Mouse (Mus musculus) lung, embryonic 16.5 days (tissue): ENCODE measurements around the gene Jam3. TPM values are rescaled to one million over a fixed set of nuclear protein-coding genes. Genes with fewer than 3 reads are reported as not detected.

ENCODE experiments used
- ATAC-seq: fragments of 200-750 bp; cut with Nextera tagmentation; 2 replicates; pipeline ENCODE4 v1.8.0; 2017; ENCODE audit warnings: low read depth, mild to moderate bottlenecking, moderate library complexity
- H3K27ac ChIP-seq: fragments of 300-500 bp; sonication (generic); 2 replicates; pipeline ENCODE4 v1.5.1; 2014; ENCODE audit warnings: mild to moderate bottlenecking, control low read depth, low read length
- H3K27me3 ChIP-seq: fragments of 300-500 bp; sonication (generic); 2 replicates; pipeline ENCODE4 v1.6.1; 2014; ENCODE audit warnings: low read depth, low read length, mixed read lengths; ENCODE audit not compliant: control insufficient read depth, insufficient read depth
- H3K36me3 ChIP-seq: fragments of 300-500 bp; sonication (generic); 2 replicates; pipeline ENCODE4 v1.6.1; 2014; ENCODE audit warnings: low read length; ENCODE audit not compliant: control insufficient read depth, insufficient read depth
- H3K4me1 ChIP-seq: fragments of 300-500 bp; sonication (generic); replicated peaks from 2 replicates; pipeline ENCODE4 v1.6.1; 2014; ENCODE audit warnings: low read length, mixed read lengths; ENCODE audit not compliant: control insufficient read depth, insufficient read depth
- H3K4me2 ChIP-seq: fragments of 300-500 bp; sonication (generic); 2 replicates; pipeline ENCODE4 v1.6.1; 2014; ENCODE audit warnings: low read depth, low read length, control low read depth
- H3K4me3 ChIP-seq: fragments of 300-500 bp; sonication (generic); 2 replicates; pipeline ENCODE4 v1.5.1; 2014; ENCODE audit warnings: mild to moderate bottlenecking, low read length, control low read depth
- H3K9ac ChIP-seq: fragments of 300-500 bp; sonication (generic); 2 replicates; pipeline ENCODE4 v1.6.1; 2014; ENCODE audit warnings: low read length, control low read depth
- H3K9me3 ChIP-seq: fragments of 300-500 bp; sonication (generic); 2 replicates; pipeline ENCODE4 v1.6.1; 2016; ENCODE audit warnings: low read length; ENCODE audit not compliant: control insufficient read depth
- WGBS: fragments of 180-500 bp; shearing (Covaris S2); extraction: QIAGEN DNeasy Blood & Tissue Kit; methylation state at CpG from one replicate; pipeline ENCODE4 v1.1.7; 2014; 5-methylcytosine and 5-hydroxymethylcytosine counted together
- polyA plus RNA-seq: library from polyadenylated mRNA; unstranded; fragments of >200 nt; fragmentation: Nextera tagmentation; extraction: Ambion mirVana; gene quantifications from 2 replicates; pipeline ENCODE4 v1.2.1, GENCODE M21; 2015

The Jam3 gene
- polyA plus RNA-seq, 1 experiment from 2014 or later: 59.0 TPM

- Histone ChIP-seq H3K4me3 (no peak overlapping the region), H3K36me3 (no peaks in the 10 kb centered on the region), H3K9ac (no peak overlapping the region), H3K9me3 (no peaks in the 10 kb centered on the region), H3K4me1 (peaks cover 21% of the 10 kb centered on the region), H3K4me2 (no peak overlapping the region), H3K27me3 (no peaks in the 10 kb centered on the region), H3K27ac (no peak overlapping the region)
- ATAC-seq: no peak
- WGBS: 72% methylated on average over 8 of the region's 8 CpGs
Measured at GRCm38 (mm10) chr9:27190461-27190860, 35.2 kb upstream of the Jam3 start.

- Histone ChIP-seq H3K9ac (no peak overlapping the region), H3K4me1 (peaks cover 21% of the 10 kb centered on the region), H3K36me3 (no peaks in the 10 kb centered on the region), H3K27me3 (no peaks in the 10 kb centered on the region), H3K9me3 (no peaks in the 10 kb centered on the region), H3K4me3 (no peak overlapping the region), H3K4me2 (no peak overlapping the region), H3K27ac (no peak overlapping the region)
- no peak for ATAC-seq
- 36% methylated on average over 2 of the region's 2 CpGs for WGBS
Measured at GRCm38 (mm10) chr9:27189306-27189705, 34.1 kb upstream of the Jam3 start.

DNA sequence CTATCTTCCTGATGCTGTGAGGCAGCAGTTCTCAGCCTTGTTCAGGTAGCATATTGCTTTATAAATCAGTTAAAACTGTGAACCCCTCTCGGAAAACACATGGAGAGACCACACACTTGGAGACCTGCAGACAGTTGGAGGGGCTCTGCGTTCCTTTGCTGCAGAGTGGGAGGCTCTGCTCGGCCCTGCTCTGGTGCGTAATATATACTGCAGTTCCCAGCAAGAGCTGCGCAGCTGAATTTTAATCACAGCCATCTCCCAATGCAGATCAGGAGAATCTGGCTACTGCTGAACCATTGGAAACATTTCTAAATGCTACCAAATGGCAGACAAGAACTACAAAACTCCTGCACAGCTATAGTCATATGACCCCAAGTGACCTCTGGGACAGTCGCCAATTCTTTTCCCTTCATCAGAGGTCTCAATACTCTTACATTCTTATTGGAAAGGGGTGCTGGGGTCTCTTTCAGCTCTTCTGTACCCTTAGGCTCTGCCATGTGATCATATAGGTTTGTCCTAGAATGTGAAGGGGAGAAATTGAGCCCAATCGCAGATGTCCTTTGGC, 33.5 kb upstream of the Jam3 start:
- no peak overlapping the region for H3K9ac ChIP-seq
- no peaks in the 10 kb centered on the region for H3K27me3 ChIP-seq
- H3K27ac ChIP-seq: no peak overlapping the region
- no peak overlapping the region for H3K4me2 ChIP-seq
- WGBS: 84% methylated on average over 7 of the region's 7 CpGs
- no peak overlapping the region for H3K4me3 ChIP-seq
- no peak for ATAC-seq
- H3K36me3 ChIP-seq: no peaks in the 10 kb centered on the region
- peaks cover 21% of the 10 kb centered on the region for H3K4me1 ChIP-seq
- H3K9me3 ChIP-seq: no peaks in the 10 kb centered on the region

DNA sequence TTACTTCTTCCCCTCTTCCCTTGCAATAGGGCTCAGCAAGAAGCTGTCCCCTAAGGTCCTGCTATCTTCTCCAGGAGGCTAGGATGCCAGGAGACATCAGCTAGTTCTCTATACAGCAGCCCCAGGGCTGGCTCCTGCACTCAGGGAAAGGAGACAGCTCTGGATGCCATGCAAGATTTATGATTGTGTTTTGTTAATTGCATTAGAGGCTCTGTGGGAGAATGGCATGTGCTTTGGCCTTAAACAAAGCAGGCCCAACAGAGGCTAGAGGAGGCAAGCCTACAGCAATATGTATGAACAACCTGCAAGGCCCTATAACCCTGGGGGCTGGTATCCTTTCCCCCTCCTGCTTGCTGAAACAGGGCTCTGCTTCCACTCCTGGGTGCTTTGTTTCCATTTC, 30.6 kb upstream of the Jam3 start:
- no peak overlapping the region for H3K4me2 ChIP-seq
- H3K36me3 ChIP-seq: no peaks in the 10 kb centered on the region
- no peaks in the 10 kb centered on the region for H3K9me3 ChIP-seq
- H3K4me3 ChIP-seq: no peak overlapping the region
- no peak overlapping the region for H3K27ac ChIP-seq
- H3K27me3 ChIP-seq: no peaks in the 10 kb centered on the region
- H3K9ac ChIP-seq: no peak overlapping the region
- no peak for ATAC-seq
- no peaks in the 10 kb centered on the region for H3K4me1 ChIP-seq

GRCm38 (mm10) chr9:27182087-27182486, 26.9 kb upstream of the Jam3 start:
- H3K9me3 ChIP-seq: no peaks in the 10 kb centered on the region
- no peak overlapping the region for H3K9ac ChIP-seq
- no peak for ATAC-seq
- H3K4me2 ChIP-seq: no peak overlapping the region
- WGBS: 60% methylated on average over 5 of the region's 5 CpGs
- no peaks in the 10 kb centered on the region for H3K36me3 ChIP-seq
- no peak overlapping the region for H3K4me3 ChIP-seq
- H3K4me1 ChIP-seq: no peaks in the 10 kb centered on the region
- no peaks in the 10 kb centered on the region for H3K27me3 ChIP-seq
- H3K27ac ChIP-seq: no peak overlapping the region

- ATAC-seq: no peak
- no peaks in the 10 kb centered on the region for H3K27me3 ChIP-seq
- no peak overlapping the region for H3K4me2 ChIP-seq
- H3K27ac ChIP-seq: no peak overlapping the region
- H3K4me1 ChIP-seq: no peaks in the 10 kb centered on the region
- no peak overlapping the region for H3K9ac ChIP-seq
- no peaks in the 10 kb centered on the region for H3K9me3 ChIP-seq
- H3K36me3 ChIP-seq: no peaks in the 10 kb centered on the region
- no peak overlapping the region for H3K4me3 ChIP-seq
- 43% methylated on average over 3 of the region's 3 CpGs for whole genome bisulfite sequencing
Measured at GRCm38 (mm10) chr9:27180492-27180891, 25.3 kb upstream of the Jam3 start.

DNA sequence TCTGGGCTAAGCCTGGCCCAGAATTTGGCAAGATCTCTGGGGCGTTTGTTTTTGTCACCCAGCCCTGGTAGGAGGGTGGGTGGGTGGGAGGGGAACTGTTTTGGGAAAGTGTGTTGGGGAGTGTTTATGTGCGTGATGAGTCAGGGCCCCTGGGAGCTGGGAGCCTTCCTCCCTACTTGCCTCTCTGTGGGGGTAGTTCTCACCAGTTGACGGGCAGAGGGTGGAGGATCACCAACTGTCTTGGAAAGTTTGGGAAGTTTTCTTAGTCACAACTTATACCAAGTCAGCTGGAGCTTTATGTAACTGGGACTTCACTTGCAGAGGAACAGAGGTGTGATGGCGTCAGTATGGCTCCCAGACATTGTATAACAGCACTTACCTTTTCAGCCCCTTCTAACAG, 23.7 kb upstream of the Jam3 start:
- ATAC-seq: no peak
- 51% methylated on average over 4 of the region's 4 CpGs for WGBS
- Histone ChIP-seq H3K4me3 (no peak overlapping the region), H3K36me3 (no peaks in the 10 kb centered on the region), H3K4me2 (no peak overlapping the region), H3K27ac (no peak overlapping the region), H3K4me1 (no peaks in the 10 kb centered on the region), H3K27me3 (no peaks in the 10 kb centered on the region), H3K9ac (no peak overlapping the region), H3K9me3 (no peaks in the 10 kb centered on the region)

- WGBS: 0% methylated on average over 2 of the region's 2 CpGs
Measured at GRCm38 (mm10) chr9:27176154-27176553, 20.9 kb upstream of the Jam3 start.

DNA sequence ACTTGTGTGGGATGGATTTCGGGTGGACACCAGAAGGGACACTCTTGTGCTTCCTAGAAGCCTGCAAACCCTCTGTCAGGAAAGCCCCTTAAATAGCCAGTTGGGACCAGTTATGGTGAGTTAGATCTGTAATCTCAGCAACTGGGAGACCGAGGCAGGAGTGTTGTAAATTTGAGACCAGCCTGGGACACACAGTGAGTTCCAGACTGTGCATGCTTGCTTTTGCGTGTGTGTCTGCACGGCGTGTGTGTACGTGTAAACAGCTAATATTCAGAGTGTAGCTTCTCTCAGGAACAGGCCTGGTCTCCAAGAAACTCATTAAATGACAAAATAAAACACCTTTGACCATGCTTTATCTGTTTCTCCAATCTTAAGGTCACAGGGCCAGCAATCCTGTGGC, 20.5 kb upstream of the Jam3 start:
- Histone ChIP-seq H3K27me3 (no peaks in the 10 kb centered on the region), H3K9me3 (no peaks in the 10 kb centered on the region), H3K36me3 (no peaks in the 10 kb centered on the region), H3K4me3 (no peak overlapping the region), H3K4me2 (no peak overlapping the region), H3K4me1 (no peaks in the 10 kb centered on the region), H3K27ac (no peak overlapping the region), H3K9ac (no peak overlapping the region)
- ATAC-seq: no peak
- WGBS: 93% methylated on average over 6 of the region's 6 CpGs

More at GRCm38 (mm10) chr9:27176154-27176553, 20.9 kb upstream of the Jam3 start:
- no peak overlapping the region for H3K27ac ChIP-seq
- H3K27me3 ChIP-seq: no peaks in the 10 kb centered on the region
- H3K4me1 ChIP-seq: no peaks in the 10 kb centered on the region
- H3K4me3 ChIP-seq: no peak overlapping the region
- no peak overlapping the region for H3K9ac ChIP-seq
- ATAC-seq: peak; percentile 78
- H3K36me3 ChIP-seq: no peaks in the 10 kb centered on the region
- no peak overlapping the region for H3K4me2 ChIP-seq
- H3K9me3 ChIP-seq: no peaks in the 10 kb centered on the region

GRCm38 (mm10) chr9:27175241-27175640, 20.0 kb upstream of the Jam3 start:
- Histone ChIP-seq H3K27me3 (no peaks in the 10 kb centered on the region), H3K4me2 (no peak overlapping the region), H3K4me1 (no peaks in the 10 kb centered on the region), H3K4me3 (no peak overlapping the region), H3K36me3 (no peaks in the 10 kb centered on the region), H3K9ac (no peak overlapping the region), H3K27ac (no peak overlapping the region), H3K9me3 (no peaks in the 10 kb centered on the region)
- 85% methylated on average over 13 of the region's 13 CpGs for WGBS
- ATAC-seq: no peak
